Mouse (Mus musculus) midbrain, embryonic 12.5 days (tissue): ENCODE measurements around the gene Cchcr1. TPM values are rescaled to one million over a fixed set of nuclear protein-coding genes. Genes with fewer than 3 reads are reported as not detected.

Experiments used
- ATAC-seq: fragments of 200-750 bp; cut with Nextera tagmentation; 2 replicates; pipeline ENCODE4 v1.8.0; 2017; ENCODE audit warnings: low read depth, moderate TSS enrichment, moderate library complexity; ENCODE audit not compliant: low FRiP score
- H3K27ac ChIP-seq: fragments of 300-500 bp; sonication (generic); replicated peaks from 2 replicates; pipeline ENCODE4 v1.5.1; 2016; ENCODE audit warnings: mild to moderate bottlenecking
- H3K27me3 ChIP-seq: fragments of 300-500 bp; sonication (generic); 2 replicates; pipeline ENCODE4 v1.6.1; 2016; ENCODE audit warnings: mild to moderate bottlenecking
- H3K36me3 ChIP-seq: fragments of 300-500 bp; sonication (generic); 2 replicates; pipeline ENCODE4 v1.6.1; 2016
- H3K4me1 ChIP-seq: fragments of 300-500 bp; sonication (generic); 2 replicates; pipeline ENCODE4 v1.6.1; 2016
- H3K4me2 ChIP-seq: fragments of 300-500 bp; sonication (generic); replicated peaks from 2 replicates; pipeline ENCODE4 v1.6.1; 2016; ENCODE audit warnings: mild to moderate bottlenecking, moderate library complexity
- H3K4me3 ChIP-seq: fragments of 300-500 bp; sonication (generic); 2 replicates; pipeline ENCODE4 v1.5.1; 2016; ENCODE audit warnings: mild to moderate bottlenecking
- H3K9ac ChIP-seq: fragments of 300-500 bp; sonication (generic); replicated peaks from 2 replicates; pipeline ENCODE4 v1.6.1; 2016; ENCODE audit warnings: mild to moderate bottlenecking, moderate library complexity
- H3K9me3 ChIP-seq: fragments of 300-500 bp; sonication (generic); 2 replicates; pipeline ENCODE4 v1.6.1; 2016; ENCODE audit warnings: mild to moderate bottlenecking
- WGBS: fragments of 180-500 bp; shearing (Covaris S2); methylation state at CpG from one replicate; pipeline ENCODE4 v1.1.7; 2016; 5-methylcytosine and 5-hydroxymethylcytosine counted together
- polyA plus RNA-seq: library from polyadenylated mRNA; unstranded; fragments of >200 nt; fragmentation: Nextera tagmentation; extraction: Ambion mirVana; gene quantifications from 2 replicates; pipeline ENCODE4 v1.2.1, GENCODE M21; 2016

The Cchcr1 gene
- polyA plus RNA-seq, 1 experiment from 2014 or later, result 18.5 TPM

DNA sequence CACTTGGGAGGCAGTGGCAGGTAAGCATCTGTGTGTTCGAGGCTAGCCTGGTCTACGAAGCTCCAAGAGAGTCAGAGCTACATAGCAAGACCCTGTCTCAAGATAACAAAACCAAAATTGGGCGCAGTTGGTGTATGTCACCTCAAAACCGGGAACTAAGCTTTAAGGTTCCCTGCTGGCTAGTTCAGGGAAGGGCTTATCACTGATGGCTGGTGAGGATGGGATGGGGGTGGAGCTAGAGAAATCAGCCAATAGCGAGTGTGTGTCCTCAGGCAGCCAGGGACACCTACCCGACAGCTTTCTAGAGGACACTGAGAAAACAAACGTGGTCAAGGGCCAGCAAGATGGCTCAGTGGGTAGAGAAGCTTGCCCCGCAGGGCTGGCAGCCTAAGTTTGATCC is 41.3 kb downstream of the Cchcr1 start:
- Histone ChIP-seq H3K36me3 (no peaks in the 10 kb centered on the region), H3K9me3 (no peaks in the 10 kb centered on the region), H3K4me1 (no peaks in the 10 kb centered on the region), H3K4me3 (no peak overlapping the region), H3K27me3 (no peaks in the 10 kb centered on the region), H3K27ac (no peak overlapping the region), H3K4me2 (no peak overlapping the region), H3K9ac (no peak overlapping the region)
- ATAC-seq, result no peak
- 62% methylated on average over 8 of the region's 8 CpGs for WGBS

DNA sequence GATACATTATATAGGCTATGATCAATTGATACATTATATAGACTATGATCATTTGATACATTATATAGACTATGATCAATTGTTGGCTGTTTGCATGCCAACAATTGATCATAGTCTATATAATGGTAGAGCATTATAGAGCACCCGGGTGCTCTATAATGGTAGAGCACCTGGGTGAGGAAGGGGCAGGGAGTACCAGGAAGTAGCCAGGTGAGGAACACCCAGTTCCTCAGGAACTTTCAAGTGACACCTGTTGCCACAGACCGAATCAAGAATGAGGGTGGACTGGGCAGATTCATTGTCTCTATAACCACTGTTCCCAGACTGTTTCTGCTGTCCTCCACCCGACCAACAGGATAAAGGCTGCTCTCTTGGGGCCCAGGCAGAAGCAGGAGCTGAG is 50.2 kb downstream of the Cchcr1 start, which contains the start of gene 2300002M23Rik:
Gene 2300002M23Rik (plus strand): TSS at position 301 of the 400 bp plus-strand sequence.
- 61% methylated on average over 3 of the region's 3 CpGs for WGBS
- no peak for ATAC-seq
- Histone ChIP-seq H3K27me3 (peaks cover 24% of the 10 kb centered on the region), H3K9me3 (0 out of 2 replicates have a peak, but pooled peaks cover 4% of the 10 kb centered on the region), H3K4me3 (no peak within 1 kb of the TSS), H3K27ac (no peak within 1 kb of the TSS), H3K9ac (no peak within 1 kb of the TSS), H3K4me1 (peaks cover 13% of the 10 kb centered on the region), H3K36me3 (no peaks in the 10 kb centered on the region), H3K4me2 (no peak within 1 kb of the TSS)

- peaks cover 13% of the 10 kb centered on the region for H3K4me1 ChIP-seq
- no peak overlapping the region for H3K27ac ChIP-seq
- H3K9me3 ChIP-seq, result 0 out of 2 replicates have a peak, but pooled peaks cover 4% of the 10 kb centered on the region
- WGBS, result 26% methylated on average over 9 of the region's 9 CpGs
- H3K9ac ChIP-seq, result no peak overlapping the region
- H3K27me3 ChIP-seq, result peaks cover 24% of the 10 kb centered on the region
- no peak for ATAC-seq
- no peak overlapping the region for H3K4me2 ChIP-seq
- no peaks in the 10 kb centered on the region for H3K36me3 ChIP-seq
- no peak overlapping the region for H3K4me3 ChIP-seq
Measured at GRCm38 (mm10) chr17:35567767-35568166, 50.9 kb downstream of the Cchcr1 start.

- WGBS, result 3% methylated on average over 27 of the region's 28 CpGs
- peak; percentile 41 for ATAC-seq
- Histone ChIP-seq H3K9me3 (0 out of 2 replicates have a peak, but pooled peaks cover 4% of the 10 kb centered on the region), H3K27ac (no peak overlapping the region), H3K36me3 (no peaks in the 10 kb centered on the region), H3K4me2 (peak overlapping the region; percentile 58), H3K4me3 (peak overlapping the region; percentile 31), H3K9ac (peak overlapping the region; percentile 41), H3K27me3 (peaks cover 24% of the 10 kb centered on the region), H3K4me1 (peaks cover 13% of the 10 kb centered on the region)
Measured at GRCm38 (mm10) chr17:35569091-35569944, 52.4 kb downstream of the Cchcr1 start.

DNA sequence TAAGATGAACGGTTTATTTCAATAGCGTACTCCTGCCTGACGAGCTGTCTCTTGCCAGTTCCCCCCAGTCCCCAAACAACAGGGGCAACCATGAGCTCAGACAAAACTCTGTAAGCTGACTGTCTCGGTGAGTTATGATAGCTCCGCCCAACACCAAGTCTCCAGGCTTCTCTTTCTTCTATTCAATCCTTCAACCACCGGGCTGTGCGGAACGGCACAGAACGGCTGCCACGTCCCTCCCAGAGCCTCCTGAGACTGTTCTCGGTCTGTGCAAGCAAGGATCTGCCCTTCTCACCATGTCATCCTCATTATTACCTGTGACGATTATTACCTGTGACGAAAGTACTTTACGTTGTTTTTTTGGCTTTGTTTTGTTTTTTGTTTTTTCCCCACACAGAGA is 53.9 kb downstream of the Cchcr1 start:
- Histone ChIP-seq H3K4me2 (no peak overlapping the region), H3K36me3 (no peaks in the 10 kb centered on the region), H3K9ac (no peak overlapping the region), H3K27ac (no peak overlapping the region), H3K27me3 (peaks cover 27% of the 10 kb centered on the region), H3K4me3 (no peak overlapping the region), H3K9me3 (0 out of 2 replicates have a peak, but pooled peaks cover 4% of the 10 kb centered on the region), H3K4me1 (peaks cover 13% of the 10 kb centered on the region)
- no peak for ATAC-seq
- 83% methylated on average over 14 of the region's 14 CpGs for WGBS

- 0 out of 2 replicates have a peak, but pooled peaks cover 4% of the 10 kb centered on the region for H3K9me3 ChIP-seq
- WGBS, result 97% methylated on average over 7 of the region's 7 CpGs
- no peak overlapping the region for H3K4me2 ChIP-seq
- no peak overlapping the region for H3K4me3 ChIP-seq
- H3K9ac ChIP-seq, result no peak overlapping the region
- ATAC-seq, result no peak
- H3K36me3 ChIP-seq, result no peaks in the 10 kb centered on the region
- peaks cover 27% of the 10 kb centered on the region for H3K27me3 ChIP-seq
- H3K4me1 ChIP-seq, result peaks cover 13% of the 10 kb centered on the region
- H3K27ac ChIP-seq, result no peak overlapping the region
Measured at GRCm38 (mm10) chr17:35571477-35571876, 54.6 kb downstream of the Cchcr1 start.

DNA sequence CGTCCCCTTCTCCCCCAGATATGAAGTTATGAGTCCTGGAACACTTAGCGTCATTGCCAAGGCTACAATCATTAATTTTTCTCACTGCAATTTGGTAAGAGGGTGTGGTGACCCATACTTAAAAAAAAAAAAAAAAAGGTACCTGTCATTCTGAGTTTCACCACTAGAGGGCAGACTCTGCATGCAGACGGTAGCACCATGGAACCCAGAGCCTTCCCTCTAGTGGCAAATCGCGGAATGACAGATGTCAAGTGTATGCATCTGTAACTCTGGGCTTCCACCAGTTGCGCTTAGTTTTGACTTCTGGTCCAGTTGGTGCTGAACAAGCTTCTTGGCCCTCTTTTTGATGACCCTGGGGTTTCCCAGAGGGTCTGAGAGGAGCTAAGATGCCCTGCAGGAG is 61.3 kb downstream of the Cchcr1 start:
- Histone ChIP-seq H3K4me2 (no peak overlapping the region), H3K9ac (no peak overlapping the region), H3K9me3 (0 out of 2 replicates have a peak, but pooled peaks cover 4% of the 10 kb centered on the region), H3K27ac (no peak overlapping the region), H3K27me3 (peaks cover 3% of the 10 kb centered on the region; the same call in 1 of the 2 replicates), H3K4me1 (no peaks in the 10 kb centered on the region), H3K36me3 (no peaks in the 10 kb centered on the region), H3K4me3 (no peak overlapping the region)
- WGBS, result 21% methylated on average over 6 of the region's 6 CpGs
- no peak for ATAC-seq

Other genes with a start within 250 kb of the Cchcr1 start
- 0.08 and 0.17 TPM in 2 replicates for gene H2-Q1, start 196.7 kb upstream of the Cchcr1 start, polyA plus RNA-seq
- 0.15 and 0.20 TPM in 2 replicates for gene H2-Q2, start 174.9 kb upstream of the Cchcr1 start, polyA plus RNA-seq
- gene H2-Q4, start 137.5 kb upstream of the Cchcr1 start, polyA plus RNA-seq, result 1.9 and 2.3 TPM in 2 replicates
- gene H2-Q6, start 92.2 kb upstream of the Cchcr1 start, polyA plus RNA-seq, result 0.09 and 0.27 TPM in 2 replicates
- gene H2-Q7, start 77.9 kb upstream of the Cchcr1 start, polyA plus RNA-seq, result 6.0 and 6.4 TPM in 2 replicates
- gene H2-Q10, start 47.0 kb upstream of the Cchcr1 start, polyA plus RNA-seq, result 0.09 and 0.10 TPM in 2 replicates
- gene Pou5f1, start 11.1 kb upstream of the Cchcr1 start, polyA plus RNA-seq, result not detected in 2 replicates
- gene Tcf19, start 276 bp upstream of the Cchcr1 start, polyA plus RNA-seq, result 41.2 and 52.6 TPM in 2 replicates
- gene Psors1c2, start 16.1 kb downstream of the Cchcr1 start, polyA plus RNA-seq, result 1.0 and 1.5 TPM in 2 replicates
- gene Cdsn, start 35.0 kb downstream of the Cchcr1 start, polyA plus RNA-seq, result 0.06 TPM in 1 of 2 replicates, not detected in the other
- not detected in 2 replicates for gene 2300002M23Rik, start 50.4 kb downstream of the Cchcr1 start, polyA plus RNA-seq
- gene Sfta2, start 84.4 kb downstream of the Cchcr1 start, polyA plus RNA-seq, result not detected in 2 replicates
- not detected in 2 replicates for gene Gm9573, start 109.5 kb downstream of the Cchcr1 start, polyA plus RNA-seq
- 0.08 TPM in 1 of 2 replicates, not detected in the other for gene Mucl3, start 126.6 kb downstream of the Cchcr1 start, polyA plus RNA-seq
- 18.7 and 19.0 TPM in 2 replicates for gene Vars2, start 150.5 kb downstream of the Cchcr1 start, polyA plus RNA-seq
- gene Gtf2h4, start 156.6 kb downstream of the Cchcr1 start, polyA plus RNA-seq, result 34.0 and 34.9 TPM in 2 replicates
- gene Ddr1, start 187.5 kb downstream of the Cchcr1 start, polyA plus RNA-seq, result 201 and 218 TPM in 2 replicates